Mouse (Mus musculus): ENCODE data around the gene Gga2.

GRCm38 (mm10) chr7:121970250-121970649, 50.8 kb downstream of the Gga2 start:
- TF ChIP-seq CTCF (IDR thresholded peaks at IDR 0.05; ENCODE audit: insufficient read depth, low read depth, low read length) (no peak), POLR2A (IDR thresholded peaks at IDR 0.05; ENCODE audit: insufficient read depth, low read depth, low read length) (no peak)
